Mouse (Mus musculus): ENCODE data around the gene Mstn. TPM values are rescaled to one million over a fixed set of nuclear protein-coding genes. Genes with fewer than 3 reads are reported as not detected.

Gene Mstn
- polyA plus RNA-seq (2014; fragmentation: Nextera tagmentation; extraction: Ambion mirVana) = 0.60 and 1.0 TPM in 2 replicates

- Histone ChIP-seq H3K27ac (ENCODE audit: low read depth, low read length) (no peak within 1 kb of the TSS), H3K4me2 (no peak within 1 kb of the TSS), H3K9ac (ENCODE audit: low read depth, low read length) (no peak within 1 kb of the TSS), H3K4me3 (ENCODE audit: low read depth, low read length) (no peak within 1 kb of the TSS), H3K4me1 (replicated peaks; ENCODE audit: control insufficient read depth, insufficient read depth, low read length) (no peaks in the 10 kb centered on the region; the same call in 1 of the 2 replicates), H3K9me3 (ENCODE audit: control insufficient read depth, low read length) (no peaks in the 10 kb centered on the region), H3K36me3 (ENCODE audit: control insufficient read depth, insufficient read depth, low read length) (no peaks in the 10 kb centered on the region), H3K27me3 (replicated peaks; ENCODE audit: control insufficient read depth, insufficient read depth, low read length) (no peaks in the 10 kb centered on the region)
- DNase-seq (ENCODE audit: low spot score) (no peak), ATAC-seq (replicated peaks; ENCODE audit: low FRiP score) (no peak)
- 73% methylated on average over 6 of the region's 6 CpGs for WGBS
Observed at GRCm38 (mm10) chr1:53061340-53061739, at the start of gene Mstn. Mstn (plus strand) TSS chr1:53061640.

GRCm38 (mm10) chr1:53014716-53015115 is 46.7 kb upstream of the Mstn start:
- Histone ChIP-seq H3K4me2 (no peak overlapping the region), H3K27me3 (replicated peaks; ENCODE audit: control insufficient read depth, insufficient read depth, low read length) (no peaks in the 10 kb centered on the region), H3K27ac (ENCODE audit: low read depth, low read length) (no peak overlapping the region), H3K9ac (ENCODE audit: low read depth, low read length) (no peak overlapping the region), H3K36me3 (ENCODE audit: control insufficient read depth, insufficient read depth, low read length) (no peaks in the 10 kb centered on the region), H3K4me1 (replicated peaks; ENCODE audit: control insufficient read depth, insufficient read depth, low read length) (no peaks in the 10 kb centered on the region), H3K4me3 (ENCODE audit: low read depth, low read length) (no peak overlapping the region), H3K9me3 (ENCODE audit: control insufficient read depth, low read length) (no peaks in the 10 kb centered on the region)
- no peak for ATAC-seq (replicated peaks; ENCODE audit: low FRiP score)
- DNase-seq (ENCODE audit: low spot score) = no peak
- 79% methylated on average over 6 of the region's 6 CpGs for WGBS

GRCm38 (mm10) chr1:53015606-53016005 is 45.8 kb upstream of the Mstn start:
- no peaks in the 10 kb centered on the region for H3K9me3 ChIP-seq (ENCODE audit: control insufficient read depth, low read length)
- no peak for DNase-seq (ENCODE audit: low spot score)
- H3K27me3 ChIP-seq (replicated peaks; ENCODE audit: control insufficient read depth, insufficient read depth, low read length) = no peaks in the 10 kb centered on the region
- H3K27ac ChIP-seq (ENCODE audit: low read depth, low read length) = no peak overlapping the region
- H3K9ac ChIP-seq (ENCODE audit: low read depth, low read length) = no peak overlapping the region
- WGBS = 71% methylated on average over 5 of the region's 5 CpGs
- H3K4me3 ChIP-seq (ENCODE audit: low read depth, low read length) = no peak overlapping the region
- no peaks in the 10 kb centered on the region for H3K36me3 ChIP-seq (ENCODE audit: control insufficient read depth, insufficient read depth, low read length)
- ATAC-seq (replicated peaks; ENCODE audit: low FRiP score) = no peak
- no peak overlapping the region for H3K4me2 ChIP-seq
- no peaks in the 10 kb centered on the region for H3K4me1 ChIP-seq (replicated peaks; ENCODE audit: control insufficient read depth, insufficient read depth, low read length)

GRCm38 (mm10) chr1:53018746-53019505 is 42.5 kb upstream of the Mstn start:
- 79% methylated on average over 3 of the region's 3 CpGs for WGBS
- Histone ChIP-seq H3K36me3 (ENCODE audit: control insufficient read depth, insufficient read depth, low read length) (no peaks in the 10 kb centered on the region), H3K4me3 (ENCODE audit: low read depth, low read length) (no peak overlapping the region), H3K4me1 (replicated peaks; ENCODE audit: control insufficient read depth, insufficient read depth, low read length) (no peaks in the 10 kb centered on the region), H3K4me2 (no peak overlapping the region), H3K9me3 (ENCODE audit: control insufficient read depth, low read length) (no peaks in the 10 kb centered on the region), H3K9ac (ENCODE audit: low read depth, low read length) (no peak overlapping the region), H3K27ac (ENCODE audit: low read depth, low read length) (no peak overlapping the region), H3K27me3 (replicated peaks; ENCODE audit: control insufficient read depth, insufficient read depth, low read length) (no peaks in the 10 kb centered on the region)
- ATAC-seq (replicated peaks; ENCODE audit: low FRiP score) = no peak
- no peak for DNase-seq (ENCODE audit: low spot score)

- Histone ChIP-seq H3K9ac (ENCODE audit: low read depth, low read length) (no peak within 1 kb of the TSS), H3K4me3 (ENCODE audit: low read depth, low read length) (no peak within 1 kb of the TSS), H3K27ac (ENCODE audit: low read depth, low read length) (no peak within 1 kb of the TSS), H3K36me3 (ENCODE audit: control insufficient read depth, insufficient read depth, low read length) (no peaks in the 10 kb centered on the region), H3K4me2 (no peak within 1 kb of the TSS), H3K4me1 (replicated peaks; ENCODE audit: control insufficient read depth, insufficient read depth, low read length) (no peaks in the 10 kb centered on the region), H3K9me3 (ENCODE audit: control insufficient read depth, low read length) (no peaks in the 10 kb centered on the region), H3K27me3 (replicated peaks; ENCODE audit: control insufficient read depth, insufficient read depth, low read length) (no peaks in the 10 kb centered on the region)
- ATAC-seq (replicated peaks; ENCODE audit: low FRiP score) (no peak), DNase-seq (ENCODE audit: low spot score) (no peak)
- 55% methylated on average over 5 of the region's 5 CpGs for WGBS
Observed at GRCm38 (mm10) chr1:53020079-53020478, 41.4 kb upstream of the Mstn start, which contains the start of gene 1700019D03Rik. 1700019D03Rik (minus strand) TSS chr1:53020179.

GRCm38 (mm10) chr1:53032550-53032949 is 28.9 kb upstream of the Mstn start:
- Histone ChIP-seq H3K4me3 (ENCODE audit: low read depth, low read length) (no peak overlapping the region), H3K4me1 (replicated peaks; ENCODE audit: control insufficient read depth, insufficient read depth, low read length) (no peaks in the 10 kb centered on the region), H3K9me3 (ENCODE audit: control insufficient read depth, low read length) (no peaks in the 10 kb centered on the region), H3K27me3 (replicated peaks; ENCODE audit: control insufficient read depth, insufficient read depth, low read length) (no peaks in the 10 kb centered on the region), H3K9ac (ENCODE audit: low read depth, low read length) (no peak overlapping the region), H3K36me3 (ENCODE audit: control insufficient read depth, insufficient read depth, low read length) (no peaks in the 10 kb centered on the region), H3K4me2 (no peak overlapping the region), H3K27ac (ENCODE audit: low read depth, low read length) (no peak overlapping the region)
- DNase-seq (ENCODE audit: low spot score) (no peak), ATAC-seq (replicated peaks; ENCODE audit: low FRiP score) (no peak)

- Histone ChIP-seq H3K36me3 (ENCODE audit: control insufficient read depth, insufficient read depth, low read length) (no peaks in the 10 kb centered on the region), H3K4me2 (no peak overlapping the region), H3K4me3 (ENCODE audit: low read depth, low read length) (no peak overlapping the region), H3K27me3 (replicated peaks; ENCODE audit: control insufficient read depth, insufficient read depth, low read length) (no peaks in the 10 kb centered on the region), H3K4me1 (replicated peaks; ENCODE audit: control insufficient read depth, insufficient read depth, low read length) (no peaks in the 10 kb centered on the region), H3K9ac (ENCODE audit: low read depth, low read length) (no peak overlapping the region), H3K27ac (ENCODE audit: low read depth, low read length) (no peak overlapping the region), H3K9me3 (ENCODE audit: control insufficient read depth, low read length) (no peaks in the 10 kb centered on the region)
- 73% methylated on average over 5 of the region's 5 CpGs for WGBS
- DNase-seq (ENCODE audit: low spot score) = no peak
- ATAC-seq (replicated peaks; ENCODE audit: low FRiP score) = no peak
Observed at GRCm38 (mm10) chr1:53037443-53037871, 24.0 kb upstream of the Mstn start.

- no peak for ATAC-seq (replicated peaks; ENCODE audit: low FRiP score)
- DNase-seq (ENCODE audit: low spot score) = no peak
- Histone ChIP-seq H3K36me3 (ENCODE audit: control insufficient read depth, insufficient read depth, low read length) (no peaks in the 10 kb centered on the region), H3K27ac (ENCODE audit: low read depth, low read length) (no peak overlapping the region), H3K27me3 (replicated peaks; ENCODE audit: control insufficient read depth, insufficient read depth, low read length) (no peaks in the 10 kb centered on the region), H3K4me1 (replicated peaks; ENCODE audit: control insufficient read depth, insufficient read depth, low read length) (no peaks in the 10 kb centered on the region), H3K9me3 (ENCODE audit: control insufficient read depth, low read length) (no peaks in the 10 kb centered on the region), H3K4me3 (ENCODE audit: low read depth, low read length) (no peak overlapping the region), H3K9ac (ENCODE audit: low read depth, low read length) (no peak overlapping the region), H3K4me2 (no peak overlapping the region)
- WGBS = 78% methylated on average over 8 of the region's 8 CpGs
Observed at GRCm38 (mm10) chr1:53049763-53050427, 11.5 kb upstream of the Mstn start.

Data from liver, embryonic 11.5 days (tissue).